ENCODE assay signal across 10 mouse cellular contexts in the genomic region with DNA sequence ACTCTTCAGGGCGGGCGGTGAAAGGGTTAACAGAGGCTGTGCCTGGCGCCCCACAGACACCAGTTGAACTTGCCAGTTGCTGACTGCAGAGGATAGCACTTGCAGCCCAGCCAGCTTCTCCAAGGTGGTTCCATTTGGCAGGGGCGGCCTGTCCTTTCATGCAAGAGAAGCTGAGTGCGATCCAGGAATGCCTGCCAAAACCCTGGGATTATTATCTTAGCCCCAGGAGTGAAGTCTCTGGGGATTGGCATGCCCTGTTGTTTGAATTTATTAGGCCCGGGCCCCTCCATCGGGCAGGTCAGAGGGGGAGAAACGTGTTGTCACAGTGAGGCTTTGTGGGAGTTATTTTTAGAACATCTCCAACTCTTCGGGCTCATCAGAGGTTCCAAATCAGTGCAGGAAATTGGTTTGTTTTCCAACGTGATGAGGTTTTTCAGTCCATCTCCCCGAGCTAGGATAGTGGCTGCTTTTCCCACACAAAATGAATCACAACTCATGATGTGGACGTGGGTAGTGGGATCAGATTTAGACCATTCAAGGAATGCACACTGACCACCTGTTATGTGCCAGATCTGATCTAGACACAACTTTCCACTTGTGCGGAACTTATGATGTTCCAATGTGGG.
DNase-seq lines count a peak whose midpoint lies in the region; ATAC-seq and TF ChIP-seq lines count a peak whose summit lies in the region.
"Had no signal": no experiment of that assay in that cellular context is flagged by ENCODE, and none has a peak within 500 bp of the region (broad histone marks: within the 10 kb centered on the region; RNA-seq: fewer than 3 reads in every experiment).

No protein-coding gene starts in this region.

- H3K4me2 ChIP-seq in midbrain, postnatal 0 days (ENCODE audit: low read depth, low read length, poor library complexity, severe bottlenecking) = no peak overlapping the region

- no peak for TF ChIP-seq CTCF in midbrain, postnatal 0 days (IDR thresholded peaks at IDR 0.05)

- H3K9me3 ChIP-seq in midbrain, postnatal 0 days (ENCODE audit: low read length) = no peaks in the 10 kb centered on the region
- H3K9me3 ChIP-seq: megakaryocyte, embryonic 14.5 days had no signal

- no peaks in the 10 kb centered on the region for H3K27me3 ChIP-seq in midbrain, postnatal 0 days (ENCODE audit: insufficient read depth, low read length)
- H3K27me3 ChIP-seq: megakaryocyte, embryonic 14.5 days had no signal

- no peak overlapping the region for H3K27ac ChIP-seq in midbrain, postnatal 0 days (ENCODE audit: low read depth, low read length)

- H3K36me3 ChIP-seq in midbrain, postnatal 0 days (ENCODE audit: insufficient read depth, low read length) = no peaks in the 10 kb centered on the region
- H3K36me3 ChIP-seq: G1E had no signal

- ATAC-seq in cerebellum, adult (ENCODE audit: insufficient number of reproducible peaks, low FRiP score, low TSS enrichment) = peak; percentile 74; the same call in 1 of the 2 replicates
- no peak for ATAC-seq in midbrain, postnatal 0 days (ENCODE audit: low FRiP score)
- ATAC-seq in erythroid progenitor cell, adult 5-6 weeks (replicated peaks; ENCODE audit: low FRiP score, poor library complexity, severe bottlenecking) = no peak

- peaks cover 3% of the 10 kb centered on the region; the same call in 1 of the 2 replicates for H3K4me1 ChIP-seq in midbrain, postnatal 0 days (ENCODE audit: insufficient read depth, low read length)

- peak; percentile 45 for DNase-seq in layer of hippocampus, adult 11-12 months (ENCODE audit: low spot score)
- DNase-seq in layer of hippocampus, adult 9-10 months (ENCODE audit: low spot score) = no peak
- peak; percentile 68 to 69 for DNase-seq in frontal cortex, postnatal 36 days (ENCODE audit: low spot score in 2 of 2)
- DNase-seq in kidney, adult 8-10 months = peak; percentile 20 to 43
- peak; percentile 90 for DNase-seq in midbrain, postnatal 0 days (ENCODE audit: low spot score)
- DNase-seq in MN1 (ENCODE audit: low spot score) = no peak

- 38% methylated on average over 13 of the region's 13 CpGs for WGBS in midbrain, postnatal 0 days

- H3K9ac ChIP-seq in midbrain, postnatal 0 days (replicated peaks; ENCODE audit: low read length, poor library complexity, severe bottlenecking) = no peak overlapping the region

- H3K4me3 ChIP-seq in midbrain, postnatal 0 days (ENCODE audit: low read depth, low read length) = no peak overlapping the region
- H3K4me3 ChIP-seq: megakaryocyte, embryonic 14.5 days had no signal

Comparison
In these comparisons a context has a peak if more than half of its experiments do, and no peak if none do; other contexts are left out.
1. DNase-seq: peak in layer of hippocampus, adult 11-12 months (single experiment), frontal cortex, postnatal 36 days (2 of 2), kidney, adult 8-10 months (2 of 2) and midbrain, postnatal 0 days (single experiment); none in layer of hippocampus, adult 9-10 months (single experiment) and MN1 (single experiment).